Mouse (Mus musculus) heart, adult 2 months (tissue): ENCODE data around the gene Zfp101. TPM values are rescaled to one million over a fixed set of nuclear protein-coding genes. Genes with fewer than 3 reads are reported as not detected.
A peak's percentile ranks its signal among the peaks of the same experiment; 100 is the strongest.

Experiments used
- DNase-seq, 2 experiments: peaks; one replicate each; pipeline ENCODE4 v3.0.0; 2021
- H3K27ac ChIP-seq: fragments of 200-600 bp; 2 replicates; pipeline ENCODE4 v1.8.1; 2022
- H3K27me3 ChIP-seq: fragments of 200-500 bp; 2 replicates; pipeline ENCODE4 v1.6.1; 2012; ENCODE audit warnings: mild to moderate bottlenecking, low read length, inconsistent platforms, mixed read lengths; ENCODE audit not compliant: control insufficient read depth, insufficient read depth
- H3K36me3 ChIP-seq: fragments of 200-500 bp; 2 replicates; pipeline ENCODE4 v1.6.1; 2012; ENCODE audit warnings: low read length, inconsistent platforms; ENCODE audit not compliant: control insufficient read depth, insufficient read depth
- H3K4me1 ChIP-seq: fragments of 200-500 bp; 2 replicates; pipeline ENCODE4 v1.6.1; 2011; ENCODE audit warnings: low read length; ENCODE audit not compliant: control insufficient read depth, insufficient read depth
- H3K4me3 ChIP-seq: fragments of 200-600 bp; 2 replicates; pipeline ENCODE4 v1.8.1; 2022
- H3K79me2 ChIP-seq: fragments of 200-500 bp; replicated peaks from 2 replicates; pipeline ENCODE4 v1.6.1; 2012; ENCODE audit warnings: mild to moderate bottlenecking, inconsistent platforms, low read length, moderate library complexity, mixed read lengths; ENCODE audit not compliant: control insufficient read depth, insufficient read depth
- H3K9ac ChIP-seq: fragments of 200-500 bp; 2 replicates; pipeline ENCODE4 v1.6.1; 2012; ENCODE audit warnings: low read depth, mild to moderate bottlenecking, control low read depth, inconsistent platforms, low read length, mixed read lengths
- CTCF ChIP-seq: fragments of 200-600 bp; IDR thresholded peaks from 2 replicates; pipeline ENCODE4 v1.8.1; 2022; ENCODE audit warnings: antibody characterized with exemption, mild to moderate bottlenecking, moderate library complexity
- EP300 ChIP-seq: fragments of 200-500 bp; IDR thresholded peaks from 2 replicates; pipeline ENCODE4 v1.6.1; 2011; ENCODE audit warnings: low read depth, low read length, control low read depth; ENCODE audit not compliant: insufficient read depth
- POLR2A ChIP-seq: fragments of 200-500 bp; IDR thresholded peaks from 2 replicates; pipeline ENCODE4 v1.6.1; 2011; ENCODE audit warnings: mild to moderate bottlenecking, low read depth, low read length, control low read depth; ENCODE audit not compliant: insufficient read depth
- WGBS: fragments of 180-500 bp; shearing (Covaris S2); methylation state at CpG from one replicate; pipeline ENCODE4 v1.1.7; 2018; 5-methylcytosine and 5-hydroxymethylcytosine counted together
- intact Hi-C: fragments of 180-260 bp; cut with DNase I; formaldehyde crosslinking; loops from one replicate; pipeline ENCODE4 v1.15.1; 2025
- polyA plus RNA-seq: library from polyadenylated mRNA; depleted of rRNA; stranded (reverse); fragments of >200 nt; gene quantifications from 2 replicates; pipeline ENCODE4 v1.2.3, GENCODE M21; 2012; rRNA removed
- total RNA-seq, 2 experiments: library from RNA; stranded (reverse); gene quantifications; 2 replicates each; pipeline ENCODE4 v1.2.3; 2021

Gene Zfp101
- total and polyA plus RNA-seq, 3 experiments: 1.2 to 4.4 (median 3.7) TPM

- Histone ChIP-seq H3K36me3 (no peaks in the 10 kb centered on the region), H3K27ac (no peak overlapping the region), H3K79me2 (peaks cover 3% of the 10 kb centered on the region), H3K9ac (no peak overlapping the region), H3K27me3 (no peaks in the 10 kb centered on the region), H3K4me1 (peaks cover 2% of the 10 kb centered on the region), H3K4me3 (no peak overlapping the region)
- no peak for DNase-seq
- intact Hi-C loops: loop anchor here (10.0 kb wide), 1 partner anchor 297 kb away; no protein-coding TSS in a partner anchor
- 91% methylated on average over 5 of the region's 5 CpGs for WGBS
- TF ChIP-seq POLR2A (no peak), CTCF (no peak), EP300 (no peak)
These were observed 2.2 kb downstream of the Zfp101 start for GRCm38 (mm10) chr17:33392271-33392670.

- H3K9ac ChIP-seq: no peak overlapping the region
- no peak overlapping the region for H3K27ac ChIP-seq
- DNase-seq: no peak
- no peak for TF ChIP-seq CTCF
- TF ChIP-seq EP300: no peak
- TF ChIP-seq POLR2A: no peak
- peaks cover 3% of the 10 kb centered on the region for H3K36me3 ChIP-seq
- H3K79me2 ChIP-seq: no peaks in the 10 kb centered on the region; the same call in 1 of the 2 replicates
- intact Hi-C loops: no loop called here
- no peaks in the 10 kb centered on the region for H3K27me3 ChIP-seq
- H3K4me1 ChIP-seq: no peaks in the 10 kb centered on the region
- no peak overlapping the region for H3K4me3 ChIP-seq
These were observed 8.7 kb downstream of the Zfp101 start for GRCm38 (mm10) chr17:33385705-33386104.

GRCm38 (mm10) chr17:33372795-33373194, 21.6 kb downstream of the Zfp101 start:
- H3K4me3 ChIP-seq: no peak overlapping the region
- 94% methylated on average over 3 of the region's 3 CpGs for WGBS
- no peaks in the 10 kb centered on the region for H3K4me1 ChIP-seq
- TF ChIP-seq EP300: no peak
- TF ChIP-seq POLR2A: no peak
- TF ChIP-seq CTCF: no peak
- no peak for DNase-seq
- H3K9ac ChIP-seq: no peak overlapping the region
- no peak overlapping the region for H3K27ac ChIP-seq
- no peaks in the 10 kb centered on the region for H3K36me3 ChIP-seq
- intact Hi-C loops: no loop called here
- no peaks in the 10 kb centered on the region for H3K27me3 ChIP-seq
- H3K79me2 ChIP-seq: no peaks in the 10 kb centered on the region

GRCm38 (mm10) chr17:33358411-33359384, 35.7 kb downstream of the Zfp101 start, which contains the start of gene Zfp81:
Zfp81 (minus strand) TSS chr17:33358878.
- intact Hi-C loops: loop anchor here (1.0 to 2.0 kb wide), 2 partner anchors 13 to 36 kb away; partner anchors contain the start of gene Zfp101
- Histone ChIP-seq H3K4me1 (no peaks in the 10 kb centered on the region), H3K27ac (peak within 1 kb of the TSS; percentile 55), H3K36me3 (no peaks in the 10 kb centered on the region), H3K27me3 (no peaks in the 10 kb centered on the region), H3K4me3 (peak within 1 kb of the TSS; percentile 98), H3K9ac (peak within 1 kb of the TSS; percentile 67), H3K79me2 (no peaks in the 10 kb centered on the region)
- WGBS: 3% methylated on average over 47 of the region's 47 CpGs
- TF ChIP-seq POLR2A (peak; percentile 86), EP300 (peak; percentile 32; the same call in 1 of the 2 replicates), CTCF (no peak)
- DNase-seq: peak; percentile 80 to 87

GRCm38 (mm10) chr17:33352981-33353380, 41.5 kb downstream of the Zfp101 start:
- H3K27me3 ChIP-seq: no peaks in the 10 kb centered on the region
- 100% methylated on average over 1 of the region's 1 CpGs for WGBS
- H3K36me3 ChIP-seq: no peaks in the 10 kb centered on the region
- no peak overlapping the region for H3K9ac ChIP-seq
- no peak overlapping the region for H3K4me3 ChIP-seq
- H3K79me2 ChIP-seq: no peaks in the 10 kb centered on the region; the same call in 1 of the 2 replicates
- no peak overlapping the region for H3K27ac ChIP-seq
- TF ChIP-seq CTCF: no peak
- no peak for TF ChIP-seq EP300
- TF ChIP-seq POLR2A: no peak
- intact Hi-C loops: no loop called here
- no peaks in the 10 kb centered on the region for H3K4me1 ChIP-seq
- DNase-seq: no peak

Other genes starting within 250 kb of the Zfp101 start
- not detected for gene Olfr55, start 226.2 kb downstream of the Zfp101 start, total RNA-seq
- not detected in 2 replicates for gene Olfr55, start 226.2 kb downstream of the Zfp101 start, polyA plus RNA-seq
- not detected for gene Olfr239, start 203.3 kb downstream of the Zfp101 start, total RNA-seq
- not detected in 2 replicates for gene Olfr239, start 203.3 kb downstream of the Zfp101 start, polyA plus RNA-seq
- under 1 TPM; 0.07 to 0.10 TPM for gene Olfr1564, start 173.0 kb downstream of the Zfp101 start, total RNA-seq
- 0.47 and 0.56 TPM in 2 replicates for gene Olfr1564, start 173.0 kb downstream of the Zfp101 start, polyA plus RNA-seq
- 1 to 10 TPM; 7.7 to 9.0 TPM for gene Zfp955a, start 139.5 kb downstream of the Zfp101 start, total RNA-seq
- 1.9 and 4.7 TPM in 2 replicates for gene Zfp955a, start 139.5 kb downstream of the Zfp101 start, polyA plus RNA-seq
- not detected for gene Olfr63, start 130.0 kb downstream of the Zfp101 start, total RNA-seq
- gene Olfr63, start 130.0 kb downstream of the Zfp101 start, polyA plus RNA-seq: not detected in 2 replicates
- gene Zfp955b, start 105.1 kb downstream of the Zfp101 start, total RNA-seq: 10 to 100 TPM; 11.3 to 11.6 TPM
- 2.6 and 5.4 TPM in 2 replicates for gene Zfp955b, start 105.1 kb downstream of the Zfp101 start, polyA plus RNA-seq
- gene Zfp81, start 35.8 kb downstream of the Zfp101 start, total RNA-seq: 1 to 10 TPM; 4.5 to 4.9 TPM
- 0.68 and 2.2 TPM in 2 replicates for gene Zfp81, start 35.8 kb downstream of the Zfp101 start, polyA plus RNA-seq
- not detected for gene Actl9, start 38.3 kb upstream of the Zfp101 start, total RNA-seq
- 0.12 TPM in 1 of 2 replicates, not detected in the other for gene Actl9, start 38.3 kb upstream of the Zfp101 start, polyA plus RNA-seq
- 10 to 100 TPM; 13.6 to 14.7 TPM for gene Adamts10, start 129.6 kb upstream of the Zfp101 start, total RNA-seq
- 49.0 and 52.2 TPM in 2 replicates for gene Adamts10, start 129.6 kb upstream of the Zfp101 start, polyA plus RNA-seq
- 1 to 10 TPM; 2.3 to 3.1 TPM for gene Myo1f, start 161.1 kb upstream of the Zfp101 start, total RNA-seq
- 2.8 and 3.2 TPM in 2 replicates for gene Myo1f, start 161.1 kb upstream of the Zfp101 start, polyA plus RNA-seq
- 1 to 10 TPM; 7.3 to 7.7 TPM for gene Zfp414, start 234.4 kb upstream of the Zfp101 start, total RNA-seq
- 27.0 and 28.4 TPM in 2 replicates for gene Zfp414, start 234.4 kb upstream of the Zfp101 start, polyA plus RNA-seq
- gene Pram1, start 243.4 kb upstream of the Zfp101 start, total RNA-seq: under 1 TPM in 1 of 2 experiments, not detected in 1; 0.32 TPM
- 0.41 and 0.61 TPM in 2 replicates for gene Pram1, start 243.4 kb upstream of the Zfp101 start, polyA plus RNA-seq